Mouse (Mus musculus): ENCODE data around the gene Cyb561d1.

DNA sequence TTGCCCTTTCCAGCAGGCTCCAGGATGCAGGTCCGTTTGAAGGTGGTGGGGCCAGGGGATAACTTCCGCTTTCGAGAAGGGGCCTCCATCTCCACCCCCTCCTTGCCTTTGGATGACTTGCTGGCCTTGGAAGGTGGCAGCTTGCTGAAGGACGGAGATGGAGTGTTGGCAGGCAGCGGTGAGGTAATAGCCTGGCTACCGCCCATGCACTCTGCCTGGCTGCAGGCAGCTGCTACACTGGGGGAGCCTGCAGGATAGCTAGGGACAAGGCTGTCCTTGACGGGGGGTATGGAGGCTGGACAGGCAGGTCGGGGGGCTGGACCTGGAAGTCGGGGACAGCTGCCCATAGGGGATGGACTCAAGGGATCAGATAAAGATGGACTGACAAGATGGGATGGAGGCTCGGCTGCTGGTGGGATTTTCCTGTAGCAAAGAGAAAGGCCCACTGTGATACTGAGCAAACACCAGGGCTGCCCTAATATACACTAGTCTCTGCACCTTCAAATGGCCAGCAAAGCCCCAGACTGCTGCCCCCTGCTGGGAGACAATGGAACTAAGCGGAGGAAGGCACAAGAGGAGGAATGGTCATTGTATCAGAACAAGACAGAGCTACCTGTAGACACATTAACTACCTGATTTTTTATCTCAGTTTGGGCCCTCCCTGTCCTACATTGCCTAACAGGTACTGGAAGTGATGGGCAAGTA is 2.8 kb upstream of the Cyb561d1 start:
- TF ChIP-seq CTCF (IDR thresholded peaks at IDR 0.05; ENCODE audit: low read depth) (peak; percentile 96), EP300 (IDR thresholded peaks at IDR 0.05; ENCODE audit: low read depth) (no peak)

All from liver, postnatal 0 days (tissue).